Mouse (Mus musculus) kidney, embryonic 15.5 days (tissue): ENCODE results near the gene Zmynd10. TPM values are rescaled to one million over a fixed set of nuclear protein-coding genes. Genes with fewer than 3 reads are reported as not detected.
"Not testable (repeated sequence)": the region's sequence is repeated elsewhere in the genome, so short reads cannot be mapped to it uniquely, and the experiment has no call there.

Source experiments
- ATAC-seq: fragments of 200-750 bp; cut with Nextera tagmentation; replicated peaks from 2 replicates; pipeline ENCODE4 v1.8.0; 2017; ENCODE audit warnings: moderate TSS enrichment; ENCODE audit not compliant: low FRiP score
- H3K27ac ChIP-seq: fragments of 300-500 bp; sonication (generic); 2 replicates; pipeline ENCODE4 v1.5.1; 2015; ENCODE audit warnings: mild to moderate bottlenecking, inconsistent platforms
- H3K27me3 ChIP-seq: fragments of 300-500 bp; sonication (generic); 2 replicates; pipeline ENCODE4 v1.6.1; 2015; ENCODE audit warnings: inconsistent platforms
- H3K36me3 ChIP-seq: fragments of 300-500 bp; sonication (generic); 2 replicates; pipeline ENCODE4 v1.6.1; 2015; ENCODE audit warnings: inconsistent platforms
- H3K4me1 ChIP-seq: fragments of 300-500 bp; sonication (generic); 2 replicates; pipeline ENCODE4 v1.6.1; 2015; ENCODE audit warnings: inconsistent platforms
- H3K4me2 ChIP-seq: fragments of 300-500 bp; sonication (generic); 2 replicates; pipeline ENCODE4 v1.6.1; 2015; ENCODE audit warnings: moderate library complexity, mild to moderate bottlenecking, inconsistent platforms
- H3K4me3 ChIP-seq: fragments of 300-500 bp; sonication (generic); replicated peaks from 2 replicates; pipeline ENCODE4 v1.5.1; 2015; ENCODE audit warnings: mild to moderate bottlenecking, inconsistent platforms
- H3K9ac ChIP-seq: fragments of 300-500 bp; sonication (generic); 2 replicates; pipeline ENCODE4 v1.6.1; 2015; ENCODE audit warnings: mild to moderate bottlenecking, inconsistent platforms
- H3K9me3 ChIP-seq: fragments of 300-500 bp; sonication (generic); replicated peaks from 2 replicates; pipeline ENCODE4 v1.6.1; 2016; ENCODE audit warnings: inconsistent platforms
- WGBS: fragments of 180-500 bp; shearing (Covaris S2); methylation state at CpG from one replicate; pipeline ENCODE4 v1.1.7; 2015; ENCODE audit warnings: mixed read lengths; 5-methylcytosine and 5-hydroxymethylcytosine counted together
- polyA plus RNA-seq: library from polyadenylated mRNA; unstranded; fragments of >200 nt; fragmentation: Nextera tagmentation; extraction: Ambion mirVana; gene quantifications from 2 replicates; pipeline ENCODE4 v1.2.1, GENCODE M21; 2015

The Zmynd10 gene
- polyA plus RNA-seq, 1 experiment from 2014 or later: 2.9 TPM

GRCm38 (mm10) chr9:107565556-107565955, 18.5 kb downstream of the Zmynd10 start:
- H3K4me1 ChIP-seq: peaks cover 58% of the 10 kb centered on the region
- peaks cover 43% of the 10 kb centered on the region for H3K36me3 ChIP-seq
- not testable (repeated sequence) for H3K9me3 ChIP-seq, ATAC-seq, H3K9ac ChIP-seq, H3K27me3 ChIP-seq
- H3K27ac ChIP-seq: peak overlapping the region; percentile 89
- H3K4me2 ChIP-seq: peak overlapping the region; percentile 72
- WGBS: 50% methylated on average over 5 of the region's 5 CpGs
- H3K4me3 ChIP-seq: peak overlapping the region; percentile 18; the same call in 1 of the 2 replicates

- Histone ChIP-seq H3K27ac (peak overlapping the region; percentile 89), H3K4me2 (peak overlapping the region; percentile 72), H3K36me3 (peaks cover 43% of the 10 kb centered on the region), H3K9ac (no peak overlapping the region), H3K27me3 (no peaks in the 10 kb centered on the region), H3K9me3 (no peaks in the 10 kb centered on the region), H3K4me1 (peaks cover 64% of the 10 kb centered on the region), H3K4me3 (peak overlapping the region; percentile 21)
- WGBS: 55% methylated on average over 15 of the region's 15 CpGs
- ATAC-seq: no peak
These were observed 19.1 kb downstream of the Zmynd10 start for GRCm38 (mm10) chr9:107566041-107566709.

DNA sequence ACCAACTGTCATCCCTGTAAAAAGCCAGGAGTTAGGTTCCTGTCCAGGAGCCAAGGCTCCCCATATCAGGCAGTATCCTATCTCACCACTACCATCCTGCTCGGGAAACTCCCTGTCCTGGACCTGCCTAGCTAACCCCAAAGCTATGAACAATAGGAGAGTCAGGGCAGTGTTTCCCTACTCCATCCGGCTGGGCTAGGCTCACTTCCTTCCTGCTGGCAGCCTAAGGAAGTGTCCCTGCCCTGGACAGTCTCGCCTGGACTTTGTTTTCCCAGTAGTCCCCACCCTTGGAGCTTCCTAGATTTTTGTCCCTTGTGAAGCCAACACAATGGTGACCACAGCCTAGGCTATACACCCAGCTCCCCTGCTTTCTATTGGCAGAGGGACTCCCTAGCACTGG, 19.8 kb downstream of the Zmynd10 start:
- Histone ChIP-seq H3K4me2 (peak overlapping the region; percentile 72), H3K9ac (no peak overlapping the region), H3K27ac (peak overlapping the region; percentile 89), H3K4me3 (peak overlapping the region; percentile 21), H3K36me3 (peaks cover 43% of the 10 kb centered on the region), H3K4me1 (peaks cover 70% of the 10 kb centered on the region), H3K27me3 (no peaks in the 10 kb centered on the region), H3K9me3 (no peaks in the 10 kb centered on the region)
- ATAC-seq: no peak
- 67% methylated on average over 3 of the region's 3 CpGs for WGBS

DNA sequence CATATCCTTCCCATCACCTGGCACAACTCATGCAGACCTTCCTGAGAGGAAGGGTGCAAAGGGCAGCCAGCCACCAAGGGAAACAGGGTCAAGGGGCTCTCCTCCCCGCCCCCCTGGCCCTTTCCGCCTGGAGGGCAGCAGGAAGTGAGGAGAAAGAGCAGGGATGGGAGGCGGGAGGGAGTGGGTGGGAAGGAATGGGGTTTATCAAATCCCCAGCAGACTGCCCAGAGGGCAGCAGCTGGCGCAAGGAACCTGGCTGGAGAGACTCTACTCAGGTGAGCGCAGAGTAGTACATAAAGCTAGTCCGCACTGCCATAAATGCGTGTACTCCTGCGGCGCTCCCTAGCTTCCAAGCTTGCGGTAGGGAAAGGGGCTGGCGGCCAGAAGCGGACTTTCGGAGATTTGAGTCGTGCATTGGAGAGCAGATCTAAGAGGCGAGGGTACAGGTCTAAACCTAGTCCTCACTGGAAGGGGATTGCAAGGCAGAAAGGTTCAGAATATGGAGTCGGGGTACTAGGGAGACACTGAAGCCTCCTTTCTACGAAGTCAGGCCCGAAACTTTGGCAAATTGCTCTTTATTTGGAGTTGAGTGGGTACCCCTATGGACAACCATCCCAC, 20.7 kb downstream of the Zmynd10 start, which contains the start of gene Hyal2:
TSS of gene Hyal2 (plus strand) at position 244 of the 618 bp plus-strand sequence.
- no peak for ATAC-seq
- H3K36me3 ChIP-seq: peaks cover 45% of the 10 kb centered on the region
- no peaks in the 10 kb centered on the region for H3K27me3 ChIP-seq
- H3K27ac ChIP-seq: peak within 1 kb of the TSS; percentile 89
- H3K4me3 ChIP-seq: peak within 1 kb of the TSS; percentile 86
- H3K9me3 ChIP-seq: no peaks in the 10 kb centered on the region
- WGBS: 8% methylated on average over 18 of the region's 18 CpGs
- peaks cover 70% of the 10 kb centered on the region for H3K4me1 ChIP-seq
- H3K4me2 ChIP-seq: peak within 1 kb of the TSS; percentile 72
- H3K9ac ChIP-seq: peak within 1 kb of the TSS; percentile 80

DNA sequence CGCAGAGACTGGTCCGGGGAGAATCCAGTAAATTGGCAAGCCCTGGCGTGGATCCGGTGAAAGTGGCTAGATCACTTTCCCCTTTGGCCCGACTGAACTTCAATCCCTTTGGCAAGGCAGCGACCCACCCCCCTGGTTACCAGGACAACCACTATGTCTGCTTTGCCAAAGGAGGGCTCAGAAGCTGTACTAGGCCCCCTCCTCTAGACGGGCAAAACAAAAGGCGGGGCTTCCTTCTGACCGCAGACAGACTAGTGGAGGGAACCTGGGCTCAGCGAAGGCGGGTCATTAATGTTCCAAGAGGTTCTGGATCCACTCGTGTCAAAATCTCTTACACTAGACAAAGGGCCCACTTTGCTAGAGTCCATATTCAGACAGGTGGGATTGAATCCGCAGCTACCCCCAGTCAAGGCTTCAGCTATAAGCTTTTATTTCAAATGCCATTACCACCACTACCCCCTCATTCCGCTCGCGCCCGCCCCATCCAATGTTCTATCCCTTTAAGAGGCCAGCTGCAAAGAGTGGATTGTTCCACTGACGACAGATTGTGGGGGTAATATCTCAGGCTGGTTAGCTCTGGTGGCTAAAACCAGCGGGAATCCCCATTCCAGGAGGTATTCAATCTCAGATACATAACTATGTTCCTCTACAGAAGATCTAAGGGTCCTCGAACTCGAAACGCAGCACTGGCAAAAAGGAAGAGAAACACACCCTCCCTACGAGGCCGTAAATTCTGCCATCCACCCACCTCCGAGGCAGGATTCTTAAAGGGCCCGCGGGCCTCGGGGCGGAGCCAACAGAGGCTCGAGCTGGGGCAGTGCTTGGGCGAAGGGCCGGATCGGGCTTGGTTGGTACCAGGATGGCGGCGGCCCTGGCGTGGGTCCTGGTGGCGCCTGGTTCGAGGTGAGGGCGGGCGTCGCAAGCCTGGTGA, 21.5 kb downstream of the Zmynd10 start:
- H3K4me2 ChIP-seq: peak overlapping the region; percentile 72
- H3K27ac ChIP-seq: peak overlapping the region; percentile 89
- H3K4me1 ChIP-seq: peaks cover 65% of the 10 kb centered on the region
- peak overlapping the region; percentile 80 for H3K9ac ChIP-seq
- WGBS: under 1% methylated on average over 41 of the region's 41 CpGs
- peak overlapping the region; percentile 86 for H3K4me3 ChIP-seq
- peak; percentile 85 for ATAC-seq
- peaks cover 53% of the 10 kb centered on the region for H3K36me3 ChIP-seq
- H3K9me3 ChIP-seq: no peaks in the 10 kb centered on the region
- H3K27me3 ChIP-seq: no peaks in the 10 kb centered on the region

GRCm38 (mm10) chr9:107569270-107569669, 22.2 kb downstream of the Zmynd10 start:
- under 1% methylated on average over 23 of the region's 23 CpGs for WGBS
- Histone ChIP-seq H3K36me3 (peaks cover 55% of the 10 kb centered on the region), H3K4me3 (peak overlapping the region; percentile 86), H3K27ac (peak overlapping the region; percentile 89), H3K27me3 (no peaks in the 10 kb centered on the region), H3K4me2 (peak overlapping the region; percentile 72), H3K9ac (peak overlapping the region; percentile 80), H3K9me3 (no peaks in the 10 kb centered on the region), H3K4me1 (peaks cover 59% of the 10 kb centered on the region)
- peak; percentile 17 for ATAC-seq

GRCm38 (mm10) chr9:107570016-107570415, 22.9 kb downstream of the Zmynd10 start:
- Histone ChIP-seq H3K27ac (peak overlapping the region; percentile 89), H3K36me3 (peaks cover 55% of the 10 kb centered on the region), H3K4me3 (peak overlapping the region; percentile 86), H3K4me2 (peak overlapping the region; percentile 72), H3K9ac (peak overlapping the region; percentile 80), H3K27me3 (no peaks in the 10 kb centered on the region), H3K4me1 (peaks cover 55% of the 10 kb centered on the region), H3K9me3 (no peaks in the 10 kb centered on the region)
- no peak for ATAC-seq
- WGBS: 39% methylated on average over 13 of the region's 13 CpGs

DNA sequence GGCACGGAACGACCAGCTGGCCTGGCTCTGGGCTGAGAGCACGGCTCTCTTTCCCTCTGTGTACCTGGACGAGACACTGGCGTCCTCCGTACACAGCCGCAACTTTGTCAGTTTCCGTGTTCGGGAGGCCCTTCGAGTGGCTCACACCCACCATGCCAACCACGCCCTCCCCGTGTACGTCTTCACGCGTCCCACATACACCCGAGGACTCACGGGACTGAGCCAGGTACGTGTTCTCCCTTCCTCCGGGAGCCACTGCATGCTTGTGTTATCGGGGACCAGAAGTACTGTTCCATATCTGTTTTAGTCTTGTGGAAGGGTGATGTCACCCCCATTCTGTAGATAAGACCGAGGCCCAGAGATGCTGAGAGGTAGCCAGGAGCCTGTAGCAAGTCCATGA, 23.7 kb downstream of the Zmynd10 start:
- Histone ChIP-seq H3K4me3 (peak overlapping the region; percentile 86), H3K4me1 (peaks cover 54% of the 10 kb centered on the region), H3K36me3 (peaks cover 50% of the 10 kb centered on the region), H3K9ac (peak overlapping the region; percentile 80; the same call in 1 of the 2 replicates), H3K27me3 (no peaks in the 10 kb centered on the region), H3K4me2 (peak overlapping the region; percentile 72), H3K27ac (no peak overlapping the region), H3K9me3 (no peaks in the 10 kb centered on the region)
- no peak for ATAC-seq
- WGBS: 90% methylated on average over 21 of the region's 21 CpGs

DNA sequence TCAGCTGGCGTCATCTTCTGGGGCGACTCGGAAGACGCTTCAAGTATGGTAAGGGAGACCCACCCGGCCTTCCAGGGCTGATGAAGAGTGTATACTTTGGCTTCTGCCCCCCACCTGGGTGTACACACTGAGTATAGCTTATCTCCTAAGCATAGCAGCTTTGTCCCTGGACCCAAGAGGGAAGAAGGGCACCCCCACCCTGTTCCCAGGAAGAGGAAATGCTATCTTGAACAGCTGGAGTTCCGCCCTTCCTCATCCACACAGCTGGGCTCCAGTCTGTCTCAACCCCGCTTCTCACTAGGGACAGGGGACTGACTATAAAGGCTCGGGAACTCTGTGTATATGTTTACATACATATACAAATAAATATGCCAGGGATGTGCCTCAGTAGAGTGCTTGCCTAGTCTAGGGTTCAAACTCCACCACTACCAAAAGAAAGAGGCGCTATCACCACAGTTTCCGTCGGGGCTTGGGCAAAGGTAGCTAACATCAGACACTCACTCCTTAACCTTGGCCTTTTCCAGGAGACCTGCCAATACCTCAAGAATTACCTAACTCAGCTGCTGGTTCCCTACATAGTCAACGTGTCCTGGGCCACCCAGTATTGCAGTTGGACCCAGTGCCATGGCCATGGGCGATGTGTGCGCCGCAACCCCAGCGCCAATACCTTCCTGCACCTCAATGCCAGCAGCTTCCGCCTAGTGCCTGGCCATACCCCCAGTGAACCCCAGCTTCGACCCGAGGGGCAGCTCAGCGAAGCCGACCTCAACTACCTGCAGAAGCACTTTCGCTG, 24.6 kb downstream of the Zmynd10 start:
- ATAC-seq: no peak
- H3K4me2 ChIP-seq: peak overlapping the region; percentile 72
- H3K36me3 ChIP-seq: peaks cover 46% of the 10 kb centered on the region
- H3K27ac ChIP-seq: no peak overlapping the region
- H3K9me3 ChIP-seq: no peaks in the 10 kb centered on the region
- peak overlapping the region; percentile 86; the same call in 1 of the 2 replicates for H3K4me3 ChIP-seq
- no peak overlapping the region for H3K9ac ChIP-seq
- H3K27me3 ChIP-seq: no peaks in the 10 kb centered on the region
- WGBS: 90% methylated on average over 22 of the region's 22 CpGs
- peaks cover 54% of the 10 kb centered on the region for H3K4me1 ChIP-seq

DNA sequence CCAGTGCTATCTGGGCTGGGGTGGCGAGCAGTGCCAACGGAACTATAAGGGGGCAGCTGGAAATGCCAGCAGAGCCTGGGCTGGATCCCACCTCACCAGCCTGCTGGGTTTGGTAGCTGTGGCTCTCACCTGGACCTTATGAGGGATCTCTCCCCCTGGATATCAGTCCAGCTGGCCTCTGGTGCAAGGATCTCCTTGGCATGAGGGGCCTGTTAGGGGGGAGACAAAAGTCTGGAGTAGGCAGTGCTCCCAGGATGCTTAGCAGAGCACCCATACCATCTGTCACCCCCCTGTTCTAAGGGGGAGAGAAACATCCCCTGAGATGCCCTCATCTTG, 25.2 kb downstream of the Zmynd10 start:
- 94% methylated on average over 2 of the region's 2 CpGs for WGBS
- ATAC-seq: no peak
- Histone ChIP-seq H3K27me3 (no peaks in the 10 kb centered on the region), H3K36me3 (peaks cover 46% of the 10 kb centered on the region), H3K4me3 (no peak overlapping the region), H3K4me2 (no peak overlapping the region), H3K27ac (no peak overlapping the region), H3K4me1 (peaks cover 54% of the 10 kb centered on the region), H3K9me3 (no peaks in the 10 kb centered on the region), H3K9ac (no peak overlapping the region)

DNA sequence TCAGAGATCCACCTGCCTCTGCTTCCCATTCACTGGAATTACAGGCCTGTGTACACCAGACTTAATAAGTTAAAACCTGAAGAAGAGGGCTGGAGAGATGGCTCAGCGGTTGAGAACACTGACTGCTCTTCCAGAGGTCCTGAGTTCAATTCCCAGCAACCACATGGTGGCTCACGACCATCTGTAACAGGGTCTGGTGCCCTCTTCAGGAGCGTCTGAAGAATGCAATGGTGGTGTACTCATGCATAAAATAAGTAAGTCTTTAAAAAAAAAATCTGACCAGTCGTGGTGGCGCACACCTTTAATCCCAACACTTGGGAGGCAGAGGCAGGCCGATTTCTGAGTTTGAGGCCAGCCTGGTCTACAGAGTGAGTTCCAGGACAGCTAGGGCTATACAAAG, 26.7 kb downstream of the Zmynd10 start:
- not testable (repeated sequence) for H3K27me3 ChIP-seq, H3K9me3 ChIP-seq, H3K4me2 ChIP-seq, ATAC-seq, H3K27ac ChIP-seq, H3K4me3 ChIP-seq, H3K9ac ChIP-seq
- Histone ChIP-seq H3K4me1 (peaks cover 53% of the 10 kb centered on the region), H3K36me3 (peaks cover 46% of the 10 kb centered on the region)
- WGBS: 82% methylated on average over 6 of the region's 6 CpGs
